Mouse (Mus musculus) CD4-positive helper T cell, adult 2 months (primary cell): ENCODE data around the gene Arnt2.

ENCODE experiments used
- DNase-seq: peaks from one replicate; pipeline ENCODE4 v3.0.0-alpha.2; 2012; ENCODE audit warnings: low read depth, missing footprints, low spot score

The Arnt2 gene

DNA sequence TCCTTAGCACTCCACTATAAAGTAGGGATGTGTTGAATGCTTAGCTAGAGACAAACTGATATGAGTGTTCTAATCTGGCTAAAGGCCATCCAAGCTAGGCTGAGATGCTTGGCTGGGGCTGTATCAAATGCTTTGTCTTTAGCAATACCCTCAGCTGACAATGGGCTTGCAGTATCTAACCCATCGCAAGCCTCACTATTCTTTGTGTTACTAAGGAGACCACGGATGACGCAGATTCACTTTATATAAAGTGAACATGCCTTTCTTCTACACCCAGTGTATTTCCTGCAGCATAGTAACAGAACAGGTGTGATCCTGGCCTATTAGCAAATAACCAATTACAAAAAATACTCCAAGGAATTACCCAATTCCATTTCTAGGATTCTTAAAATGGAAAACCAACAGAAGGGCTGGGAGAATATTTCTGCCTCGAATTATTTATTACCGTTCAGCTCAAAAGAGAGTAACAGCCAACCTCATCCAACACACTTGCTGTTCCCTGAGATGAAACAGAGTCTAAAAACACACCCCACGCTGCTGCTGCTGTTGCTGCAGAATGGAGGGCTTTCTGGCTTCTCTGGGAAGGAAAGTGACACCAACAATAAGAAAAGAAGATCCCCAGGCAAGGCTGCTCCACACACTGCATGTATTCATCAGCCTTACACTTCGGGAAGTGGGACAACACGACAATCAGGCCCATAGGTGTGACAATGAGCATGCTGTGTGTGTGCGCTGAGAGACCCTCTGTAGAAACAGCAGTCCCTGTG lies 61.6 kb downstream of the Arnt2 start:
- DNase-seq, result no peak

GRCm38 (mm10) chr7:84343160-84343559 lies 66.8 kb downstream of the Arnt2 start:
- DNase-seq, result no peak

DNA sequence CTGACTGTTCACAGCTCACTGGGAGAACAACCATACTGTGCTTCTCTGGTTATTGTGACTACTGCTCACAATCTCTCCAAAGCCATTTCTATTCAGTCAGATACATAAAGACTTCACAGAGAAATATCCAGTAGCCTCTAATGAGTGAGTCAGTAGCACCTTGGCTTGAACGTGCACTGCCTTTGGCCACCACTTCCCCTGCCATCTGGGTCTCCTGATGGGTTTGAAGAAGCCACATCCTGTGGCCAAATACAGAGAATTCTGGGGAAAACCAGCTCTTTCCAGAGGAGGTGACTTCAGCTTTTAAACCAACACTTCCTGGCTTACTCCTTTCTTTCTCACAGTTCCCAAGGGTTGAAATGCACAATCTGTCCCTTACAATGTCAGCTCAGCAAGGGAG lies 69.0 kb downstream of the Arnt2 start:
- DNase-seq, result no peak

DNA sequence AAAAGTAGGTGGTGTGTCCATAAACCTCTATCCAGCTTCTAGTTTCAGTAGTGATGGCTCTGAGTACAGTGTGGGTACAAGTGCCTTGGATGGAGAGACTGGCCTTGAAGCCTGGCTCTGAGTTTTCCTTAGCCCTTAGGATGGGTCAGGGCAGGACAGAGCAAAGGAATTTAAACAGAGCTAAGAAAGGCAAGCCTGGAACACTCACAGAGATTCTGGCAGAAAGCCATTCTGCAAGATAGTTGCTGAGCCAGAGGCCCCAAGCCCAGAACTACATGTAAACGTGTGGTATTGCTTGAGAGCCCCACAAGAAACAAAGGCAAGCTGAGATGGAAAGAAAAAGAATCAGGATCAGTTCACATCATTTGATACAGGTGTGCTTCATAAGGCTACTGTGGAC lies 70.8 kb downstream of the Arnt2 start:
- no peak for DNase-seq

GRCm38 (mm10) chr7:84337768-84338167 lies 72.2 kb downstream of the Arnt2 start:
- no peak for DNase-seq

- DNase-seq, result no peak
These were observed 73.1 kb downstream of the Arnt2 start for GRCm38 (mm10) chr7:84336907-84337306.

DNA sequence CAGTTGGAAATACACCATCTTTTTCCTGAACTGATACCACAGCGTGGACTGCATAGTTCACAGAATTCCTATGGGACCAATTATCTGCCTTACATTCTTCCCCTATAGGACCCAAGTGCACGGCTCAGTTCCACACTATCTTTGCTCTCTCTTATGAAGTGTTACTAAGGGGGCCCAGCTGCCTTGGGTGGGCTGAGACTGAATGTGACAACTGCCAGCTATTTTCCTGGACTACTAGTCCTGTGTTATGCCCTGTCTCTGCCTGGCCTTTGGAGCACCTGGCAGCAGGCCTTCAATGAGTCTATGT lies 73.4 kb downstream of the Arnt2 start:
- no peak for DNase-seq

- DNase-seq, result no peak
These were observed 74.0 kb downstream of the Arnt2 start for GRCm38 (mm10) chr7:84335766-84336579.

GRCm38 (mm10) chr7:84333996-84334395 lies 76.0 kb downstream of the Arnt2 start:
- DNase-seq, result no peak

DNA sequence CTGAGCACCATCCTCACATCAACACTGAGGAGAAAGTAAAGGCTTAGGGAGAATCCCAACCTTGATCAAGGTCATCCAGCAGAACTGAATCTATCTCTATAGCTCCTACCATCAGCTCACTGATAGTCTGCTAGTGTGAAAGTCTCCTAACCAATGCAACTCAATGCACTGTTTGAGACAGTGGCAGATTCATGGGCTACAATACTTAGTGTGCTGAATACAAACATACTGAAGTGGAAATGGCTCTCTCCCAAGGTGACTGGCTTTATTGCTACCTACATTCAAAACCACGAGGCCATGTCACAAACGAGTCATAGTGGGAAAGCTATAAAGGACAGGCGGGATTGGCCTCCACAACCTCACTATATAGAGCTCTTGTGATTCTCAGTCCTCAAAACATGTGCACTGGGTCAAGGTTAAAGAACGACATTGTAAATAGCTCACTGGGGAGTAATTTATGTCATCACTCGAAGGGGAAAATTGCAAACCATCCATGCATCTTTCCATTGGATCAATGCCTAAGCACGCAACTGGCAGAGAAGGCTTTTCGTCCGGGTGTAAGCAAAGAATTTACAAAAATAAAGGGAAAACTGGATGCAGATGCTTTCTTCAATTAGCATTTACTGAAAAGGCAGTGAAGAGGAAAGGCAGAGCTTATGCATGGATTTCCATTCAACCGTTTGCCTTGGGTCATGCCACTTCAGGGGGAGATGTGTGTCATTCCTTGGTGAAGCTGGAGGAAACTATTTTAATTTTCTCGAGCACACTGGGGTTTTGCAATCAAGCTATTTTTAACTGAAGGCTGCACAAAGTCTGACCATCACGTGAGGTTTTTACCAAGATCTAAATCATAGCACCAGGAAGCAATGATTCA lies 77.4 kb downstream of the Arnt2 start:
- DNase-seq, result no peak

DNA sequence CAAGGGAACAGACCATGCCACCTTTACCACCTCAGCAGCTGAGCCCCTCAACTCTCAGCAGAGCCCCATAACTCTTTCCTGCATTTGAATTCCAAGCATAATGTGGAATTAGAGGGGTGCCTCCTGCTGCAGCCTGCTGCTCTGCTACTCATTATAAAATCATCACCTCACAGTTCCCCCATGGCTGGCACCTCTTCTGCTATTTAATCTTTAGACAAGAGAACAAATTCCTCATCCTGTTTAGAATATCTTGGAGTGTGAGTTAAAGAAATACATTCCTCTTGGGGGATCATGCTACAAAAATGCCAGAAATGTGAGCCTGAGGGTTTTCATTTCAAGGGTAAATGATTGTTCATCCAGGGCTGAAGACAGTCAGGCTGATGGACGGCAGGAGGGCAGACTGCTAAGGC lies 80.8 kb downstream of the Arnt2 start:
- no peak for DNase-seq

DNA sequence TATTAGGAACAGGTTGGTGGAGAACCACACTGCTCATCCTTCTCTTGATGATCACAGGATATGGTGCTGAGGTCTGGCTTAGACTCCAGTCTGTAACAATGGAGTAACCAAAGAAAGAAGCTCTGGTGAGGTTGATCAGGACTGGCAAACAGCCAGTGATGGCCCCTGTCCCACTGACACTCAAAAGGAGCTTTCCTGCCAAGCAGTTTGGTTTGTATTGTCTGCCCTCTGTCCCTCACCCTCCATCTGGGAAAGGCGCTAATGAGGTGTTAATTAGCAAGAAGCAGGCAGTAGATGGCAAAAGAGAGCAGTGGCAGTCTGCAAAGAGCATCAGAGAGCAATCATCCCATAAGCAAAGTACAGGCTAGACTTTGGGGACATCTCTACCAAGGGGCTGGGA lies 81.2 kb downstream of the Arnt2 start:
- no peak for DNase-seq

DNA sequence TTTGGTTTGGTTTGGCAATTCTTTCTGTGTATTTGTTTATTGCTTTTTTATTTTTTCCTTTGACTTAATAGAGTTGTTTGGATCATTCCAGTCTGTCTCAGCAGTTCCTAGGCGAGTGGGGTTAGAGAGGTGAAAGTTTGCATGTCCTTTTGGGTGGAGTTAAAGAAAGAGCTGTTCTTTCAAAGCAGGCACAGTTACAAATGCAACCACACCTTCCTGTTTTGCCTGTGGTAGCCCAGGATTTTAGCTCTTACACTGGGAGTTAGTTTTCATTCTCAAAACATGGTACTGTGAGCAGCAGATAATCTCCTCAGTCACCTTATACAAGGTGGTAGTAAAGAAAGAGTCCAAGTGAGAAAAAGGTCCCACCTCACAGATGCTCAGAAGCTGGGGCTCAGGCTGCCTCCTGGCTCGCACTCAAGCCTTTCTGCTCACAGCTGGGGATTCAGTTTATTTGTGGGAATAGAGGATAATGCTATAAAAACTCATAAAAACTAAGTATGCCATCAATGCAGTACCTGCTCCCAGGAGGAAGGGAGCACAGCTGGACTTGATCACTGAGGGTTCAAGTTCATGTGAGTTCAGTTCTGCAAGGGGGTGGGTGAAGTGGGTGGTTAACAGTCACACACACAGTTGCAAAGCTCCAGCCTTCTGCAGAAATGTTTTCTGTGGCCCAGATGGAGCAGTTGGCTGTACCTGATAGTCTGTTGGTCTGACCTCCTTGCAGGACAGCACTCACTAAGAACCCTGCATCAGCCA lies 84.2 kb downstream of the Arnt2 start:
- DNase-seq, result no peak

GRCm38 (mm10) chr7:84321542-84321941 lies 88.4 kb downstream of the Arnt2 start:
- DNase-seq, result no peak

DNA sequence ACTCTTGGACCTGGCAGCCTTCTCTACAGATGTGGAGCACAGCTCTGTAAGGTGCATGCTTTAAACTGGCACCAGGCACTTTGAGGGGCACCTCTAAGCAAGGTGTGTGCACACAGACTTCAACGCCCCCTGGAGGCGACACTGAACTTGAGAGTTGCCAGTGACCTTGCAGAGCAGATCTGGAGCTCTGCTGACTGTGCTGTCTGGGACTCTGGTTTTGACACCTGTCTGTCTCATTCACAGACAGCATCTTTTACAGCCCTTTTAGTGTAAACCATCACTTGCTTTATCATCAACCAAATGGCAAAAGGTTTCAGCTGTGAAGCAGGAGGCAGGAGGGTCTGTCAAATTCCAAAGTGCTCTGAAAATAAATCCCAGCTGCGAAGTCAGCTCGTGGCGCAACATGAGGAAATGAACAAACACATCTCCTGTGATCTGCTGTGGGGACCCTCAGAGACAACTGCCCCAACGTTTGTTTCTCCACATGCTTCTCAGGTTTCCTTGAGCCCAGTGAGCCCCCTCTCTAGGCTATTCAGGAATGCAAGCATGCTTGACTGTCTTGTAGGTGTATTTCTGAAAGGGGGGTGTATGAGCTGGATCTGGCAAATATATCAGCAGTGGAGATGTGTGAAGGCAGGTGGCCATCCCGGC lies 94.5 kb downstream of the Arnt2 start:
- DNase-seq, result no peak

DNA sequence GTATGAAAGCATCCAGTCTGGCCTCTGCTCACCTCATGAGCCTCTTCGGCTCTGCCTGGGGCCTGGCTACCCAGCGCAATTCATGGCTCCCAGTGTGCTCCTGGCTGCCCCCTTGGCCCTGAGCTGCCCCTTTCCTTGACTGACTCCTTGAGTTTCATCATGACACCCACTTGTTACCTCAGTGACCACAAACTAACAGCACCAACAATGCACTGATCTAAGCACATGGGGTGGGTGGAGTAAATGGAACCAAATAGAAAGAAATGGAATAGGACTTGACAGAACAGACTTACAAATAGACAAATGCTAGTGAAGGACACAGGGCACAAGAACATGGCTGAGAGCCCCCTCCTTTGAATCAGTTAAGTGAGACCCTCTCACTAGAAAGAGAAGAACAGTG lies 95.2 kb downstream of the Arnt2 start:
- no peak for DNase-seq

DNA sequence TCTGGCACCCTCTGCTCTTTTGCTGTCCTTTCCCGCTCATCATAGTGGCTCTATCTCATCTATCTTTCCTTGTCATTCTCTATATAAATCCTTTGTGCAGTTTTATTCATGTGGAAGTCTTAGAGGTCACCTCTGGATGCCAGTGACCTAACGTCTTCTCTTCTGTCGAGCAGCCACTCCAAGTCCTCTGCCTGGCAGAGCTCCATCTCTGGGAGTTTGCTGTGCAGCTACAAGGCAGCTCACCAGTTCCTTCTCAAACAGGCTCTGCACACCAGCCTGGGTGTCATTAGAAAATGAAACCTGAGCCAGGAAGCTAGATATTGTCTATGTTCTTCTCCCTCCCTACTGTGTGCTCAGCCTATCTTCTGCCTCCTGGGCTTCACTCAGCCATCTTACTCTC lies 98.4 kb downstream of the Arnt2 start:
- DNase-seq, result no peak

DNA sequence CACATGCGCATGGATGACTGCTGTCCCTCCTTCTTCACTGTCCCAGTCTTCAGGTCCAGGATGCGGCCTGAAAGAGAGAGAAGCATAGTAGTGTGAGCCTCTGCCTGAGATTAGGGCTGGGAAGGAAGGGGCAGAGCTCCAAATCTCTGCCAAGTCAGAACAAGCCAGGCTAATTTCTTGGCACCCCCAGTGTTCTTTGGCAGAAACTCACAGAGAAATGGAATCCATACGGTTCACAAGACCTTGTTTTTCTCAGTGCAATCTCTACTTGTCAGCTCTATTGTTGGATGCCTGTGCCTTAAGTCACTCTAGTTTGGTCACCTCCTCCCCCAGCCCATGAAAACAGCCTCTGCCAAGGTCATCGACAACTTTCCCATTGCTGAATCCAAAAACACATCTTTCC lies 99.1 kb downstream of the Arnt2 start:
- DNase-seq, result no peak

GRCm38 (mm10) chr7:84307329-84307925 lies 102.5 kb downstream of the Arnt2 start:
- DNase-seq, result no peak

DNA sequence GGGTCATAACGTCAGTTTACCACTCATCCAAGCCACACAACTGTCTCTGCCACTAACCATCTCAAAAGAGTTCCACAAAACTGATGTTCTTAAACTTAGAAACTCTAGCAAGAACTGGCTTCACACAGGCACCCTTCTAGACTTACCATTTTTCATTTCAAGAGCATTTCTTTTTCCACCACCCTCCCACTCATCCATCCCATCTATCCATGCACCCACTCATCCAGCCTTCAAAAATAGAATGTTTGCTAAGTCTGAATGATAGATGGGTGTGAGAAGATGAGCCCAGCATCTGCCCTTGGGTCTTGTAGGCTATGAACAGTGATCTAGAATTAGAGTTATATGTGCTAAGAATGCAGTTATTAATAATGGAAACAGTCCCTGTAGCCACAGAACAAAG lies 109.7 kb downstream of the Arnt2 start:
- DNase-seq, result no peak

GRCm38 (mm10) chr7:84299601-84300000 lies 110.4 kb downstream of the Arnt2 start:
- DNase-seq, result no peak
